19 mouse cellular contexts compared by ENCODE assay signal in the genomic region with DNA sequence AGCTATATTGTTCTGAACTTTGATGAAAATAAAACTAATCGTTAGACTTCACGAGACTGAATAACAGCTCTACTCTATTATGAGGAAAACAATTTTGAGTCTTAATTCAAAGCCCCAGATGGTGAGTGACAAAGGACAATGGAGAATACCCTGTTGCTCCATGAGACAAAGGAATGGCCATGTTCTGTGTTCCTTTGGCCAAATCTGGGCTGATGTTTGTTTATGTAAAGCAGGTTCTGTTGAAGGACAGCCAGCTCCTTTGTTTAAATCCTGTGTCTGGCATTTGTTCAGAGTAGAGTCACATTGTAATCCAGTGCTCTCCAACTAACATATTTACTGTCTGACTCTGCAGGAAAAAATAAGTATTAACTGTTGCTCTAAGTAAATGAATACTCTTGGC.
"Had no signal": no experiment of that assay in that cellular context is flagged by ENCODE, and none has a peak within 500 bp of the region (broad histone marks: within the 10 kb centered on the region; RNA-seq: fewer than 3 reads in every experiment).

No protein-coding gene starts in this region.

- H3K36me3 ChIP-seq: kidney, embryonic 15.5 days; liver, embryonic 13.5 days; neural tube, embryonic 13.5 days had no signal

- H3K4me3 ChIP-seq: kidney, embryonic 15.5 days; left cerebral cortex, adult 2 months; liver, embryonic 13.5 days; myocyte; neural tube, embryonic 13.5 days had no signal

- H3K9me3 ChIP-seq: kidney, embryonic 15.5 days; liver, embryonic 13.5 days; neural tube, embryonic 13.5 days had no signal

- H3K4me1 ChIP-seq: kidney, embryonic 15.5 days; liver, embryonic 13.5 days; neural tube, embryonic 13.5 days had no signal

- ATAC-seq: lung, postnatal 0 days; midbrain, embryonic 16.5 days had no signal

- DNase-seq: kidney, adult 11 months; kidney, adult 8-10 months; kidney, postnatal 10 days; kidney, postnatal 36 days; layer of hippocampus, postnatal 36 days; liver, embryonic 13.5 days; lung, embryonic 14.5 days; right cerebral cortex, adult 18-20 months; right cerebral cortex, postnatal 14 days; right cerebral cortex, postnatal 4 days; thymus, postnatal 36 days had no signal

- H3K27me3 ChIP-seq: kidney, embryonic 15.5 days; liver, embryonic 13.5 days; neural tube, embryonic 13.5 days had no signal

- H3K27ac ChIP-seq: kidney, embryonic 15.5 days; left cerebral cortex, adult 2 months; liver, embryonic 13.5 days; macrophage; neural tube, embryonic 13.5 days; stomach, postnatal 0 days had no signal

- H3K4me2 ChIP-seq: kidney, embryonic 15.5 days; liver, embryonic 13.5 days; lung, embryonic 14.5 days; neural tube, embryonic 13.5 days had no signal

- H3K9ac ChIP-seq: kidney, embryonic 15.5 days; liver, embryonic 13.5 days; lung, embryonic 14.5 days; neural tube, embryonic 13.5 days had no signal
